Mouse (Mus musculus) limb, embryonic 14.5 days (tissue): ENCODE measurements around the gene Rgs8. TPM values are rescaled to one million over a fixed set of nuclear protein-coding genes. Genes with fewer than 3 reads are reported as not detected.
A peak's percentile ranks its signal among the peaks of the same experiment; 100 is the strongest.

ENCODE experiments used
- ATAC-seq: fragments of 200-750 bp; cut with Nextera tagmentation; 2 replicates; pipeline ENCODE4 v1.8.0; 2017; ENCODE audit warnings: low read depth, moderate number of reproducible peaks, moderate TSS enrichment; ENCODE audit not compliant: low FRiP score
- DNase-seq: peaks from one replicate; pipeline ENCODE4 v3.0.0-alpha.2; 2015; ENCODE audit warnings: low spot score
- H3K27ac ChIP-seq: fragments of 300-500 bp; sonication (generic); replicated peaks from 2 replicates; pipeline ENCODE4 v1.5.1; 2014; ENCODE audit warnings: low read depth, mild to moderate bottlenecking, low read length, moderate library complexity, mixed read lengths
- H3K27me3 ChIP-seq: fragments of 300-500 bp; sonication (generic); 2 replicates; pipeline ENCODE4 v1.6.1; 2014; ENCODE audit warnings: low read length, mixed read lengths; ENCODE audit not compliant: control insufficient read depth, insufficient read depth
- H3K36me3 ChIP-seq: fragments of 300-500 bp; sonication (generic); 2 replicates; pipeline ENCODE4 v1.6.1; 2014; ENCODE audit warnings: mild to moderate bottlenecking, low read length, moderate library complexity, mixed read lengths; ENCODE audit not compliant: control insufficient read depth, insufficient read depth
- H3K4me1 ChIP-seq: fragments of 300-500 bp; sonication (generic); 2 replicates; pipeline ENCODE4 v1.6.1; 2014; ENCODE audit warnings: antibody characterized with exemption, low read length, mixed read lengths; ENCODE audit not compliant: control insufficient read depth, insufficient read depth
- H3K4me2 ChIP-seq: fragments of 300-500 bp; sonication (generic); replicated peaks from 2 replicates; pipeline ENCODE4 v1.6.1; 2014; ENCODE audit warnings: low read depth, mild to moderate bottlenecking, low read length, moderate library complexity; ENCODE audit not compliant: severe bottlenecking
- H3K4me3 ChIP-seq: fragments of 300-500 bp; sonication (generic); replicated peaks from 2 replicates; pipeline ENCODE4 v1.5.1; 2014; ENCODE audit warnings: low read length
- H3K9ac ChIP-seq: fragments of 300-500 bp; sonication (generic); 2 replicates; pipeline ENCODE4 v1.6.1; 2014; ENCODE audit warnings: mild to moderate bottlenecking, low read depth, low read length, moderate library complexity; ENCODE audit not compliant: severe bottlenecking
- H3K9me3 ChIP-seq: fragments of 300-500 bp; sonication (generic); 2 replicates; pipeline ENCODE4 v1.6.1; 2016; ENCODE audit warnings: low read length; ENCODE audit not compliant: control insufficient read depth
- POLR2A ChIP-seq: fragments of 200-500 bp; IDR thresholded peaks from 2 replicates; pipeline ENCODE4 v1.8.0; 2012; ENCODE audit warnings: inconsistent platforms, mild to moderate bottlenecking, moderate library complexity, borderline replicate concordance; ENCODE audit not compliant: insufficient read depth, insufficient read length; ENCODE audit errors: extremely low read depth
- WGBS: fragments of 180-500 bp; shearing (Covaris S2); extraction: QIAGEN DNeasy Blood & Tissue Kit; methylation state at CpG from one replicate; pipeline ENCODE4 v1.1.7; 2014; 5-methylcytosine and 5-hydroxymethylcytosine counted together
- polyA plus RNA-seq, 2 experiments: library from polyadenylated mRNA; depleted of rRNA in 1 of 2; stranded (reverse) in 1 of 2; unstranded in 1 of 2; fragments of >200 nt; fragmentation: Nextera tagmentation in 1 of 2; extraction: Ambion mirVana in 1 of 2; gene quantifications; 2 replicates each; pipeline versions ENCODE4 v1.2.1 to v1.2.3; 2012 to 2014

Rgs8 gene
- polyA plus RNA-seq, 2 experiments = 1.3 to 1.9 TPM

- Histone ChIP-seq H3K4me2 (no peak overlapping the region), H3K27me3 (no peaks in the 10 kb centered on the region), H3K36me3 (no peaks in the 10 kb centered on the region), H3K27ac (no peak overlapping the region), H3K9me3 (no peaks in the 10 kb centered on the region), H3K4me3 (no peak overlapping the region), H3K4me1 (no peaks in the 10 kb centered on the region), H3K9ac (no peak overlapping the region)
- no peak for TF ChIP-seq POLR2A
- 79% methylated on average over 9 of the region's 9 CpGs for WGBS
- no peak for ATAC-seq
- no peak for DNase-seq
These were observed 70.6 kb downstream of the Rgs8 start for GRCm38 (mm10) chr1:153723426-153723825.

DNA sequence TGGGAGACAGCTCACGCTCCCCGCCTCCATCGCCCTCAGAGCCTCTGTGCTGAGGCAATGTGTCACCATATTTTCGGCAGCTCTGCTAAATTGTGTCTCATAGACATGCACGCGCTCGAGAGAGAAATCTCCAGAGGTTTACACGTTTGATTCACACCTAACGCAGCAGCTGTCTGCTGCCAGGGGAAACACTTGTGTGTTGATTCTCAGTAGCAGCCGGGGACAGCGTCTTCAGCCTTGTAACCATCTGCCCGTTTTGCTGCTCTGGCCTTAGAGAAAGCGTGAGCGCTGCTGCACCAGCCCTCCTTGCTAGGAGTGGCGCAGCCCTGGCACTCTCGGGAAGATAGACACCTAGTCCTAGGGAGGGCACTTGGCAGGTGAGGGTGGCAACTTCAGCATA, 73.8 kb downstream of the Rgs8 start:
- Histone ChIP-seq H3K9ac (no peak overlapping the region), H3K4me1 (no peaks in the 10 kb centered on the region), H3K4me2 (no peak overlapping the region), H3K27ac (no peak overlapping the region), H3K27me3 (no peaks in the 10 kb centered on the region), H3K36me3 (no peaks in the 10 kb centered on the region), H3K9me3 (no peaks in the 10 kb centered on the region), H3K4me3 (no peak overlapping the region)
- DNase-seq (no peak), ATAC-seq (no peak)
- 81% methylated on average over 16 of the region's 16 CpGs for WGBS
- no peak for TF ChIP-seq POLR2A

DNA sequence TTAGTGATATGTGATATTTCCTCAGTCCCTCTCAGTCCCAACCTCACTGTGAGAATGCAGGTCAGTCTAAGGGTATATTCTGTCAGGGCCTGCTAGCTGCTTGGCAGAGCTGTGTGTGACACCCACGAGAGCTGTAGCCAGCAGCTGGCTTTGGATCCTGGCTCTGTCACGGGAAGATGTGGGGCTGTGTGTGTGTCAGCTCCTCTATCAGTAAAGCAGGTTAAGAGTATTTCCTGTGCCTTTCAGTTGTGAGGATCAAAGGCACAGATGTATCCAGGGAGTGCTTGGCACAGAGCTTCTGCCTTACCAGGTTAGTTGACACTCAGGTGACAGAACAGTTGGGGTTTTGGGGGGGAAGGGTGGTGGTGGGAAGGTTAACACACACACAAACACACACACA, 77.0 kb downstream of the Rgs8 start:
- H3K9ac ChIP-seq = no peak overlapping the region
- H3K4me3 ChIP-seq = no peak overlapping the region
- no peaks in the 10 kb centered on the region for H3K9me3 ChIP-seq
- no peak overlapping the region for H3K4me2 ChIP-seq
- no peaks in the 10 kb centered on the region for H3K36me3 ChIP-seq
- TF ChIP-seq POLR2A = no peak
- WGBS = 44% methylated on average over 2 of the region's 2 CpGs
- H3K27ac ChIP-seq = no peak overlapping the region
- no peaks in the 10 kb centered on the region for H3K27me3 ChIP-seq
- H3K4me1 ChIP-seq = peaks cover 15% of the 10 kb centered on the region
- DNase-seq (no peak), ATAC-seq (no peak)

DNA sequence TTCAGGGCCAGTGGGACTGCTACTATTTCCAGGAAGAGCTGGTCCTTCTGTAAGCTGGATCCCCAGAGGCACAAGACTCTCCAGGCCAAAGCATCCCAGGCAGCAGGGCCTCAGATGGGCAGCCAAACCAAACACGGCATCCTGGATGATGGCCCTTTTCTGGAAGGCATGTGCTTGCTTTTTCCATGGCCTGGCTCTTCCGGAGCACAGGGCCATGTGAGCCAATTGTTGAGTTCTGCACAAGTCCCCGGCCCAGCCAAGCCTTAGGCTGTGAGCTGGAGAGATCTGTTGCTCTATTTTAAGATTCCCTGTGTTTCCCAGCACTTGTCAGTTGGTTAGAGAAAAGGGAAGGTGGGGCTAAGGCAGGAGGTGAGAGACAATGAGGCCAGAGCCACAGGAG, 77.8 kb downstream of the Rgs8 start:
- ATAC-seq (no peak), DNase-seq (no peak)
- H3K4me1 ChIP-seq = peaks cover 15% of the 10 kb centered on the region
- H3K4me3 ChIP-seq = no peak overlapping the region
- no peak overlapping the region for H3K27ac ChIP-seq
- no peaks in the 10 kb centered on the region for H3K9me3 ChIP-seq
- no peaks in the 10 kb centered on the region for H3K27me3 ChIP-seq
- H3K4me2 ChIP-seq = no peak overlapping the region
- H3K36me3 ChIP-seq = no peaks in the 10 kb centered on the region
- no peak overlapping the region for H3K9ac ChIP-seq
- no peak for TF ChIP-seq POLR2A
- 64% methylated on average over 3 of the region's 3 CpGs for WGBS

DNA sequence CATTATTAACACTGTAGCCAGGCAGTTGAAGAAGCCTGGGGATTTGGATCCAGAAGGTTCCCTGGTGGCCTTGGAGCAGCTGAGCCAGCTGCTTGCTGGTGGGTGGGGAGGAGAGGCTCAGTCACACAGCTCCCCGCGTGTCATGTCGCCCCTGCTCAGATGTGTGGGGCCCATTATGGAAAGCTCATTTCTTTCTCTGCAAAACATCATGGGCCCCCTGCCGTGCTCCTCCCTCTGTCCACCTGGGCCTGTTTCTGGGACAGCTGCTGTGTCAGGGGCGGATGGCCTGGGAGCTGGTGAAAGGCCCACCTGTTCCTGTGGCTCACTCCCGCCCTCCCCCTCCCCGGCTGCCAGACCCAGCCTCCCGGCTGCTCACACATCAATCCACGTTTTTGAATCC, 80.4 kb downstream of the Rgs8 start:
- Histone ChIP-seq H3K4me3 (no peak overlapping the region), H3K9ac (no peak overlapping the region), H3K27ac (no peak overlapping the region), H3K36me3 (no peaks in the 10 kb centered on the region), H3K27me3 (no peaks in the 10 kb centered on the region), H3K4me2 (no peak overlapping the region), H3K4me1 (peaks cover 36% of the 10 kb centered on the region), H3K9me3 (no peaks in the 10 kb centered on the region)
- TF ChIP-seq POLR2A = no peak
- peak; percentile 76 for ATAC-seq
- 14% methylated on average over 9 of the region's 9 CpGs for WGBS
- no peak for DNase-seq

GRCm38 (mm10) chr1:153734866-153735265, 82.0 kb downstream of the Rgs8 start:
- no peak overlapping the region for H3K4me3 ChIP-seq
- no peaks in the 10 kb centered on the region for H3K9me3 ChIP-seq
- 76% methylated on average over 4 of the region's 4 CpGs for WGBS
- H3K4me1 ChIP-seq = peaks cover 42% of the 10 kb centered on the region
- H3K36me3 ChIP-seq = no peaks in the 10 kb centered on the region
- ATAC-seq (no peak), DNase-seq (no peak)
- H3K27ac ChIP-seq = no peak overlapping the region
- no peak for TF ChIP-seq POLR2A
- H3K27me3 ChIP-seq = 0 out of 2 replicates have a peak, but pooled peaks cover 8% of the 10 kb centered on the region
- H3K4me2 ChIP-seq = no peak overlapping the region
- H3K9ac ChIP-seq = no peak overlapping the region
